Mouse (Mus musculus) cerebellum, adult 2 months (tissue): Measurements from ENCODE around the gene Cog5. TPM values are rescaled to one million over a fixed set of nuclear protein-coding genes. Genes with fewer than 3 reads are reported as not detected.

Source experiments
- DNase-seq, 2 experiments: peaks; one replicate each; pipeline ENCODE4 v3.0.0; 2021
- H3K27ac ChIP-seq: fragments of 200-500 bp; 2 replicates; pipeline ENCODE4 v1.5.1; 2012; ENCODE audit warnings: low read length, control low read depth, inconsistent platforms; ENCODE audit not compliant: insufficient read depth
- H3K27me3 ChIP-seq: fragments of 200-500 bp; 2 replicates; pipeline ENCODE4 v1.6.1; 2012; ENCODE audit warnings: inconsistent platforms, mild to moderate bottlenecking, low read length, moderate library complexity; ENCODE audit not compliant: control insufficient read depth, insufficient read depth
- H3K4me1 ChIP-seq: fragments of 200-500 bp; 2 replicates; pipeline ENCODE4 v1.6.1; 2011; ENCODE audit warnings: low read length; ENCODE audit not compliant: control insufficient read depth, insufficient read depth
- H3K4me3 ChIP-seq: fragments of 200-500 bp; replicated peaks from 2 replicates; pipeline ENCODE3; 2011; ENCODE audit warnings: mild to moderate bottlenecking, low read depth, low read length, control low read depth; ENCODE audit not compliant: insufficient read depth
- CTCF ChIP-seq: fragments of 200-500 bp; IDR thresholded peaks from 2 replicates; pipeline ENCODE4 v1.5.1; 2011; ENCODE audit warnings: low read depth, mild to moderate bottlenecking, control low read depth, low read length, moderate library complexity, borderline replicate concordance; ENCODE audit not compliant: insufficient read depth
- POLR2A ChIP-seq: fragments of 200-500 bp; IDR thresholded peaks from 2 replicates; pipeline ENCODE4 v1.6.1; 2011; ENCODE audit warnings: low read length, control low read depth, borderline replicate concordance; ENCODE audit not compliant: insufficient read depth
- WGBS: fragments of 180-500 bp; shearing (Covaris S2); methylation state at CpG from one replicate; pipeline ENCODE4 v1.1.7; 2018; 5-methylcytosine and 5-hydroxymethylcytosine counted together
- polyA plus RNA-seq: library from polyadenylated mRNA; depleted of rRNA; stranded (reverse); fragments of >200 nt; gene quantifications from 2 replicates; pipeline ENCODE4 v1.2.3, GENCODE M21; 2012

Gene Cog5
- polyA plus RNA-seq, 1 experiment: 34.6 TPM

DNA sequence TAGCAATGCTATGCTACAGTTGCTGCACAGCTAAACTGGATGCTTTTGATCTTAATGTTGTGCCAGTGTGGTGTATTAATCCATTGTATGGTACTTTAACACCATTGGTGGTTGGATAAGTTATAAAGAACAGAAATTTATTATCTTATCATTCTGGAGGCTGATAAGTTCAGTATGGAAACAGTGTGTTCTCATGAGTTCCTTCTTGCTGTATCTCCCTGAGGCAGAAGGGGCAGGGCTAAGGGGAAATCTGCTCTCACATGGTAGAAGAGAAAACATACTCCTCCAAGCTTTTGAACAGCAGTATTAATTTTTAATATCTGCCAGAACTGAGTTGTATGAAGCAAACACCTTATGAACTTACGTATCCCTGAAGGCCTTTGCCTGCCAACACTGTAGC, 38.6 kb downstream of the Cog5 start:
- Histone ChIP-seq H3K4me1 (no peaks in the 10 kb centered on the region), H3K4me3 (no peak overlapping the region), H3K27ac (no peak overlapping the region), H3K27me3 (no peaks in the 10 kb centered on the region)
- 94% methylated on average over 1 of the region's 1 CpGs for WGBS
- no peak for DNase-seq
- TF ChIP-seq CTCF (no peak), POLR2A (no peak)

- TF ChIP-seq POLR2A (no peak), CTCF (no peak)
- peak in 1 of 2 experiments; percentile 22 for DNase-seq
- H3K27ac ChIP-seq: no peak overlapping the region
- H3K4me1 ChIP-seq: 0 out of 2 replicates have a peak, but pooled peaks cover 2% of the 10 kb centered on the region
- no peaks in the 10 kb centered on the region for H3K27me3 ChIP-seq
- WGBS: 50% methylated on average over 5 of the region's 5 CpGs
- H3K4me3 ChIP-seq: no peak overlapping the region
These were observed 46.1 kb downstream of the Cog5 start for GRCm38 (mm10) chr12:31700623-31701347.

DNA sequence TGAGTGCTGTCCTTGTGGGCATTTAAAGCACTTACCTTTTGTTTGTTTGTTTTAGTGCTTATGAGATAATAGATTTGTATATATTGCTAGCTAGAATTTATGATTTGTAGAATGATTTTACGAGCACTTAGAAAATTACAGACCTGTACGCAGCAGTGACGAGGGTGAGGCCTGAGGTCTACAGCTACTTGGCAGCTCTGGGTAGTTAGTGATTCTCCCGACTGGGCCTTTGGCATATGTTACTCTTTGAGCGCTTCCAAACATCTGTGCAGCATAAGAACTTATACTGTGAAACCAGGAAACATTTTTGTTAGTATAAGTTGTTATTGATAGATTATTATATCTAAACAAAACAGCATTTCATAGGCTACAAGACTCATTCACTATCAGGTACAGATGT, 46.7 kb downstream of the Cog5 start:
- H3K27me3 ChIP-seq: no peaks in the 10 kb centered on the region
- no peak for DNase-seq
- H3K27ac ChIP-seq: no peak overlapping the region
- no peak for TF ChIP-seq CTCF
- no peak for TF ChIP-seq POLR2A
- no peak overlapping the region for H3K4me3 ChIP-seq
- H3K4me1 ChIP-seq: 0 out of 2 replicates have a peak, but pooled peaks cover 2% of the 10 kb centered on the region
- WGBS: 39% methylated on average over 5 of the region's 5 CpGs

DNA sequence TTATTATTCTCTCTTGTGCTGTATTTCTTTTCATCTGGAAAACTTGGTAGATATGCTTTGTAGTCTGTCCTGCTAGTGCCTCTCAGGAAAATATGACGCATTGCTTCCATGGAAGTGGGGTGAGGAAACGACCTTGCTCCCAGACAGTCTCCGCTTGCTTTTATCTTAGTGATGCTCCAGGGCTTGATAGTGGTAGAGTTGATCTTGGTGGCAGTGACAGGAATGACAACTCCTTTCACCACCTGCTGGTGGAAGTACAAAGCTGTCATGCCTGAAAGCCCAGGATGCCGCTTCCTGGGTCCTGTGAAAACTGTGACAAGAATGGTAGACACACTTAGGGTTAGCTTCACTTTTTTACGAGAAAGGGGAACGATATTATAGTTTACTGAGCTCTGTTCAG, 49.2 kb downstream of the Cog5 start:
- Histone ChIP-seq H3K27ac (no peak overlapping the region), H3K27me3 (no peaks in the 10 kb centered on the region), H3K4me3 (no peak overlapping the region), H3K4me1 (peaks cover 9% of the 10 kb centered on the region; the same call in 1 of the 2 replicates)
- TF ChIP-seq POLR2A (no peak), CTCF (no peak)
- WGBS: 67% methylated on average over 6 of the region's 6 CpGs
- no peak for DNase-seq

DNA sequence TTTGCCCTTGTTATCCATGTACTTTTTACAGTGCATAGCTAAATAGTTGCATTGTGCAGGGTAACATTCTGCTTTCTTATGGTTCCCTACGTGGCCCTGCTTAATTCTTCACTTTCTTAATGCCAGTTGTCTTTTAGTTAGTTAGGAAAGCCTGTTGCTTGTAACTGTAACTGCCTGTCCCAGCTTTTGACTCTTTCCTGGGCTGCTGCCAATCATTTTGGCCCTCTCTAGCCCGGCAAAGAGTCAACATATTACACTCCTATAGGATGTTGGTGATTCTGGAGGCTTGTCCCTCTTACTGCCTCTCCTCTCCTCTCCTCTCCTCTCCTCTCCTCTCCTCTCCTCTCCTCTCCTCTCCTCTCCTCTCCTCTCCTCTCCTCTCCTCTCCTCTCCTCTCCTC, 51.5 kb downstream of the Cog5 start:
- H3K27ac ChIP-seq: no peak overlapping the region
- peak; percentile 41 to 52 for DNase-seq
- H3K4me1 ChIP-seq: peaks cover 11% of the 10 kb centered on the region; the same call in 1 of the 2 replicates
- WGBS: 18% methylated on average over 2 of the region's 2 CpGs
- no peak overlapping the region for H3K4me3 ChIP-seq
- TF ChIP-seq POLR2A (no peak), CTCF (no peak)
- no peaks in the 10 kb centered on the region for H3K27me3 ChIP-seq

DNA sequence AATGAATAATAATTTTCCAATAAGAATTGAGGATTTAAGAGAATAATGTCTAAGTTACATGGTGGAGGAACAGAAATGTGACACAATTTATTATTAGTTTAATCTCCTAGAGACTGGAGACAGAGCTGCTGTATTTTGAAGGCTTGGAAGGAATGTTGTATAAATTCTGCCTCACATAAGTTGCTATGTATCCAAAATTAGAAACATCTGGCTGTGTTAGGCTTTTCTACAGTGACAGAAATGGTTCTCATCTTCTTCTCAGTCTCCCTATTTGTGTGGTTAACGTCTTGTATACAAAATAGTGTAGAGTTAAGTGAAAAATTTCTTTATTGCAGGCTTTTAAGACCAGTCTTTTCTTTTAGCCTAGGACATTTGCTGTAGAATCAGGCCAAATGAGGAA, 52.9 kb downstream of the Cog5 start:
- Histone ChIP-seq H3K27ac (no peak overlapping the region), H3K4me3 (no peak overlapping the region), H3K4me1 (peaks cover 11% of the 10 kb centered on the region; the same call in 1 of the 2 replicates), H3K27me3 (no peaks in the 10 kb centered on the region)
- TF ChIP-seq POLR2A (no peak), CTCF (no peak)
- 67% methylated on average over 1 of the region's 1 CpGs for WGBS
- DNase-seq: no peak

GRCm38 (mm10) chr12:31709665-31710064, 55.0 kb downstream of the Cog5 start:
- H3K4me1 ChIP-seq: peaks cover 11% of the 10 kb centered on the region; the same call in 1 of the 2 replicates
- H3K27me3 ChIP-seq: no peaks in the 10 kb centered on the region
- 13% methylated on average over 6 of the region's 6 CpGs for WGBS
- H3K4me3 ChIP-seq: peak overlapping the region; percentile 57
- H3K27ac ChIP-seq: no peak overlapping the region
- peak; percentile 21 to 34 for DNase-seq
- TF ChIP-seq CTCF (no peak), POLR2A (no peak)

GRCm38 (mm10) chr12:31712233-31712632, 57.6 kb downstream of the Cog5 start:
- Histone ChIP-seq H3K4me3 (peak overlapping the region; percentile 83), H3K4me1 (peaks cover 11% of the 10 kb centered on the region; the same call in 1 of the 2 replicates), H3K27me3 (no peaks in the 10 kb centered on the region), H3K27ac (peak overlapping the region; percentile 52; the same call in 1 of the 2 replicates)
- 7% methylated on average over 5 of the region's 5 CpGs for WGBS
- peak; percentile 46 to 68 for DNase-seq
- TF ChIP-seq POLR2A: no peak
- no peak for TF ChIP-seq CTCF
